Mouse (Mus musculus) forebrain, embryonic 13.5 days (tissue): ENCODE results near the gene Map3k11. TPM values are rescaled to one million over a fixed set of nuclear protein-coding genes. Genes with fewer than 3 reads are reported as not detected.
A peak's percentile ranks its signal among the peaks of the same experiment; 100 is the strongest.

Experiments used
- ATAC-seq: fragments of 200-750 bp; cut with Nextera tagmentation; 2 replicates; pipeline ENCODE4 v1.8.0; 2017
- H3K27ac ChIP-seq: fragments of 300-500 bp; sonication (generic); 2 replicates; pipeline ENCODE4 v1.5.1; 2015; ENCODE audit warnings: inconsistent platforms, mild to moderate bottlenecking, moderate library complexity
- H3K27me3 ChIP-seq: fragments of 300-500 bp; sonication (generic); 2 replicates; pipeline ENCODE4 v1.6.1; 2015; ENCODE audit warnings: mild to moderate bottlenecking, inconsistent platforms
- H3K36me3 ChIP-seq: fragments of 300-500 bp; sonication (generic); 2 replicates; pipeline ENCODE4 v1.6.1; 2015; ENCODE audit warnings: mild to moderate bottlenecking, inconsistent platforms; ENCODE audit not compliant: poor library complexity, severe bottlenecking
- H3K4me1 ChIP-seq: fragments of 300-500 bp; sonication (generic); 2 replicates; pipeline ENCODE4 v1.6.1; 2015; ENCODE audit warnings: inconsistent platforms
- H3K4me2 ChIP-seq: fragments of 300-500 bp; sonication (generic); 2 replicates; pipeline ENCODE4 v1.6.1; 2015; ENCODE audit warnings: inconsistent platforms, mild to moderate bottlenecking, moderate library complexity
- H3K4me3 ChIP-seq: fragments of 300-500 bp; sonication (generic); 2 replicates; pipeline ENCODE4 v1.5.1; 2015; ENCODE audit warnings: mild to moderate bottlenecking, inconsistent platforms
- H3K9ac ChIP-seq: fragments of 300-500 bp; sonication (generic); 2 replicates; pipeline ENCODE4 v1.6.1; 2015; ENCODE audit warnings: mild to moderate bottlenecking, inconsistent platforms
- H3K9me3 ChIP-seq: fragments of 300-500 bp; sonication (generic); replicated peaks from 2 replicates; pipeline ENCODE4 v1.6.1; 2016; ENCODE audit warnings: inconsistent platforms
- WGBS: fragments of 180-500 bp; shearing (Covaris S2); methylation state at CpG from one replicate; pipeline ENCODE4 v1.1.7; 2015; 5-methylcytosine and 5-hydroxymethylcytosine counted together
- polyA plus RNA-seq: library from polyadenylated mRNA; unstranded; fragments of >200 nt; fragmentation: Nextera tagmentation; extraction: Ambion mirVana; gene quantifications from 2 replicates; pipeline ENCODE4 v1.2.1, GENCODE M21; 2015

Map3k11 gene
- polyA plus RNA-seq, 1 experiment from 2014 or later, result 11.7 TPM

GRCm38 (mm10) chr19:5730314-5731186, 42.0 kb downstream of the Map3k11 start:
- peak overlapping the region; percentile 99 for H3K4me2 ChIP-seq
- H3K27ac ChIP-seq, result peak overlapping the region; percentile 97
- ATAC-seq, result no peak
- 72% methylated on average over 29 of the region's 29 CpGs for WGBS
- H3K9ac ChIP-seq, result peak overlapping the region; percentile 82
- peaks cover 5% of the 10 kb centered on the region for H3K36me3 ChIP-seq
- no peaks in the 10 kb centered on the region for H3K9me3 ChIP-seq
- peaks cover 56% of the 10 kb centered on the region for H3K4me1 ChIP-seq
- peaks cover 8% of the 10 kb centered on the region; the same call in 1 of the 2 replicates for H3K27me3 ChIP-seq
- peak overlapping the region; percentile 97 for H3K4me3 ChIP-seq

DNA sequence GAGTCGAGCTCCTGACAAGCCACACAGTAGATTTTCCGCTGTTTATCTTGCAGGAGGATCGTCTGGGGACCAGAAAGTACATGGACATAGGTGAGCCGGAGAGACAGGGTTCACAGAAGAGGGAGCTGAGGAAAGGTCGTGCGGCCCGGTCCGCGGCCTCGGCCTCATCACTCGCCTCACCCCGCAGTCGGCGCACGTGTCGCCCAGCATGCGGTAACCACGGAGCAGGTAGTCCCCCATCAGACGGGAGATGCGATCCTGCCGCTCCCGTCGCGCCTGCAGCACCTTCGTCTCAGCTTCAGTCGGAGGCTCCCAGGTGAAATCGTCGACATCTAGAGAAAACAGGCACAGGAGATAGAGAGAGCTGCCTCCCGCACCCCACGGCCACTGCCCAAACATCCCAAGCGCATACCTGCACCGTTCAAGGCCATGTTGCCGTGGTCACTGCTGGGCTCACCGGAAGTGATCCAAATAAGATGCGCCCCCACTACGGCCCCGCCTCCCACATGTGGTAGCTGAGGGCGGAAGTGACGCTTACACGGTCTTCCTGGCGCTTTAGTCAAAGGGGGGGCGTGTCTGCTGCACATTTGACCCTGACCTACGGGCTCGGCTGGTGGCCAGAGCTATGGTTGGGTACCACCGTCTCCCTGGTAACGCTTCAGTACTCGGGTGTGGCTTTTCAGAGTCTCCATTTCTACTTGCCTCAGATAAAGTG, 42.9 kb downstream of the Map3k11 start:
- peak; percentile 87 for ATAC-seq
- under 1% methylated on average over 47 of the region's 47 CpGs for WGBS
- peaks cover 47% of the 10 kb centered on the region for H3K4me1 ChIP-seq
- no peak overlapping the region for H3K27ac ChIP-seq
- peaks cover 16% of the 10 kb centered on the region; the same call in 1 of the 2 replicates for H3K27me3 ChIP-seq
- peak overlapping the region; percentile 97 for H3K4me3 ChIP-seq
- H3K9ac ChIP-seq, result peak overlapping the region; percentile 82
- H3K36me3 ChIP-seq, result no peaks in the 10 kb centered on the region
- H3K9me3 ChIP-seq, result no peaks in the 10 kb centered on the region
- peak overlapping the region; percentile 99 for H3K4me2 ChIP-seq

- Histone ChIP-seq H3K4me2 (no peak overlapping the region), H3K27ac (no peak overlapping the region), H3K9ac (no peak overlapping the region), H3K36me3 (no peaks in the 10 kb centered on the region), H3K9me3 (no peaks in the 10 kb centered on the region), H3K4me1 (peaks cover 24% of the 10 kb centered on the region), H3K27me3 (peaks cover 27% of the 10 kb centered on the region), H3K4me3 (no peak overlapping the region)
- WGBS, result 83% methylated on average over 9 of the region's 9 CpGs
- ATAC-seq, result no peak
Observed at GRCm38 (mm10) chr19:5734325-5734724, 45.8 kb downstream of the Map3k11 start.

GRCm38 (mm10) chr19:5739446-5739845, 50.9 kb downstream of the Map3k11 start:
- no peak overlapping the region for H3K9ac ChIP-seq
- no peak for ATAC-seq
- H3K9me3 ChIP-seq, result no peaks in the 10 kb centered on the region
- no peaks in the 10 kb centered on the region for H3K36me3 ChIP-seq
- 53% methylated on average over 2 of the region's 2 CpGs for WGBS
- no peak overlapping the region for H3K27ac ChIP-seq
- peaks cover 49% of the 10 kb centered on the region for H3K27me3 ChIP-seq
- H3K4me3 ChIP-seq, result no peak overlapping the region
- H3K4me2 ChIP-seq, result no peak overlapping the region
- peaks cover 38% of the 10 kb centered on the region for H3K4me1 ChIP-seq

- Histone ChIP-seq H3K36me3 (no peaks in the 10 kb centered on the region), H3K4me1 (peaks cover 44% of the 10 kb centered on the region), H3K27ac (peak within 1 kb of the TSS; percentile 87), H3K9me3 (no peaks in the 10 kb centered on the region), H3K4me3 (peak within 1 kb of the TSS; percentile 61), H3K4me2 (peak within 1 kb of the TSS; percentile 95), H3K27me3 (peaks cover 52% of the 10 kb centered on the region), H3K9ac (peak within 1 kb of the TSS; percentile 86)
- WGBS, result 18% methylated on average over 10 of the region's 14 CpGs
- peak; percentile 71 for ATAC-seq
Observed at GRCm38 (mm10) chr19:5740320-5741317, 52.1 kb downstream of the Map3k11 start, which contains the start of gene Ltbp3. Gene Ltbp3, plus strand, starts transcription at chr19:5740904.

- Histone ChIP-seq H3K27me3 (peaks cover 51% of the 10 kb centered on the region), H3K36me3 (no peaks in the 10 kb centered on the region), H3K9me3 (no peaks in the 10 kb centered on the region), H3K4me2 (peak overlapping the region; percentile 95), H3K9ac (peak overlapping the region; percentile 86), H3K4me3 (peak overlapping the region; percentile 61), H3K4me1 (peaks cover 55% of the 10 kb centered on the region), H3K27ac (peak overlapping the region; percentile 87)
- peak; percentile 75 for ATAC-seq
- WGBS, result under 1% methylated on average over 40 of the region's 55 CpGs
Observed at GRCm38 (mm10) chr19:5741641-5742240, 53.2 kb downstream of the Map3k11 start.

DNA sequence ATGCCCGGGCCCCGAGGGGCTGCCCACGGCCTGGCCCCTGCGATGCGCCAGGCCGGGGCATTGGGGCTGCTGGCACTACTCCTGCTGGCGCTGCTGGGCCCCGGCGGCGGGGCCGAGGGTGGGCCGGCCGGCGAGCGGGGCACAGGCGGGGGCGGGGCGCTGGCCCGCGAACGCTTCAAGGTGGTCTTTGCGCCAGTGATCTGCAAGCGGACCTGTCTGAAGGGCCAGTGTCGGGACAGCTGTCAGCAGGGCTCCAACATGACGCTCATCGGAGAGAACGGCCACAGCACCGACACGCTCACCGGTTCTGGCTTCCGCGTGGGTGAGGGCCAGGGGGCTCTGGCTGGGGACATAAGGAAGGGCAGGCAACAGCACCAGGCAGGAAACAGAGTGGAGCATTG, 53.7 kb downstream of the Map3k11 start:
- Histone ChIP-seq H3K27ac (peak overlapping the region; percentile 87), H3K27me3 (peaks cover 53% of the 10 kb centered on the region)
- WGBS, result under 1% methylated on average over 32 of the region's 32 CpGs

DNA sequence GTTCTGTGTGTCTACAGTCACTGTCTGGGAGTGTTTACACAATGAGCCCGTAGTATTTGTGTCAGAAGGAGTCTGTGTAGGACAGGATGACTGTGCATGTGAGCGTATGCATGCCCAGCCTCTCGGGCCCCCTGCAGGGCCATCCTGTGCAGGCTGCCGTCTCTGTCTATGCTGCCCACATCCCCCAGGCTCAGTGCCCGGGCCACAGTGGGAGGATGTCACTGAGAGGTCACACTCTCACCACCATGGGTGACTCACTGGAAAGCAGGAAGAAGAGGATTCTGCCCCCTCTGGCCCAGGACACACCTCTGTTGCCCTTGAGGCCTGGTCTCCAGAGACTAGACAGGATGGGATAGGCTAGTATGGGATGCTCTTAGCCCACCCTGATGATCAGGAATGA, 55.0 kb downstream of the Map3k11 start:
- peaks cover 58% of the 10 kb centered on the region for H3K27me3 ChIP-seq
- H3K4me1 ChIP-seq, result peaks cover 59% of the 10 kb centered on the region
- 53% methylated on average over 5 of the region's 5 CpGs for WGBS

More for the DNA sequence above, 53.7 kb downstream of the Map3k11 start:
- Histone ChIP-seq H3K4me3 (peak overlapping the region; percentile 61), H3K36me3 (no peaks in the 10 kb centered on the region), H3K9ac (peak overlapping the region; percentile 86), H3K4me1 (peaks cover 59% of the 10 kb centered on the region), H3K4me2 (peak overlapping the region; percentile 95), H3K9me3 (no peaks in the 10 kb centered on the region)
- ATAC-seq, result peak; percentile 41

DNA sequence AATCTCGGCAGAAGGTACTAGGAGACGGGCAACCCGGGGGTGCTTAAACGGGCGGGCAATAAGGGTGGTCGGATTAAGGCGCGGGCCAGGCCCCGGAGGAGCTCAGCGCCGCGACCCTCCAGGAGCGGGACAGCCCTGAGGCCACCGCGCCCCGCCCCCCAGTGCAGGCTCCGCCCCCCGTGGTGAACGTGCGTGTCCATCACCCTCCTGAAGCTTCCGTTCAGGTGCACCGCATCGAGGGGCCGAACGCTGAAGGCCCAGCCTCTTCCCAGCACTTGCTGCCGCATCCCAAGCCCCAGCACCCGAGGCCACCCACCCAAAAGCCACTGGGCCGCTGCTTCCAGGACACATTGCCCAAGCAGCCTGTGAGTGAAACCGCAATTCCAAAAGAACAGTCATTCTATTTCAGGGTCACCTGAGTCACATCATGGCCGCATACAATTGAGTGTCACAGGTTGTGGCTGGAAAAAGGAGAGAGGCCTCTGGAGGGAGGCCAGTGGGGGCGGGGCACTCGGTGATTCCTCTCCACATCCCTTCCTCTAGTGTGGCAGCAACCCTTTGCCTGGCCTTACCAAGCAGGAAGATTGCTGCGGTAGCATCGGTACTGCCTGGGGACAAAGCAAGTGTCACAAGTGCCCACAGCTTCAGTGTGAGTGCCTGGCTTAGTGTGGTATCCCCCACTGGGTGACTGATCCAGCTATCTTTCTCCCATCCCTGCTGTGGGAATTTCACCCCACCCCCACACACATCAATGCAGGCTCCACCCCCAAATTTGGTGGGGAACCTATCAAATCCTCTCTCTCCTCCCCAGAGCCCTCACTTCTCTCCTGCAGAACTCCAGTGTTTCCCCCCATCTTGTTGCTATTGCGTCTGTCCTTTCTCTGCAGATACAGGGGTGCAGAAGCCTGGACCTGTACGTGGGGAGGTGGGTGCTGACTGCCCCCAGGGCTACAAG, 57.5 kb downstream of the Map3k11 start:
- whole genome bisulfite sequencing, result 2% methylated on average over 34 of the region's 36 CpGs
- peaks cover 79% of the 10 kb centered on the region for H3K27me3 ChIP-seq
- H3K9ac ChIP-seq, result peak overlapping the region; percentile 27
- ATAC-seq, result 0 out of 2 replicates have a peak, but pooled peaks have one; percentile 17
- H3K4me2 ChIP-seq, result peak overlapping the region; percentile 58
- H3K9me3 ChIP-seq, result no peaks in the 10 kb centered on the region
- H3K36me3 ChIP-seq, result no peaks in the 10 kb centered on the region
- H3K4me3 ChIP-seq, result peak overlapping the region; percentile 27
- H3K27ac ChIP-seq, result no peak overlapping the region
- peaks cover 50% of the 10 kb centered on the region for H3K4me1 ChIP-seq

More for the DNA sequence above, 55.0 kb downstream of the Map3k11 start:
- Histone ChIP-seq H3K4me3 (no peak overlapping the region), H3K4me2 (peak overlapping the region; percentile 95), H3K9me3 (no peaks in the 10 kb centered on the region), H3K9ac (no peak overlapping the region), H3K27ac (no peak overlapping the region), H3K36me3 (no peaks in the 10 kb centered on the region)
- no peak for ATAC-seq

DNA sequence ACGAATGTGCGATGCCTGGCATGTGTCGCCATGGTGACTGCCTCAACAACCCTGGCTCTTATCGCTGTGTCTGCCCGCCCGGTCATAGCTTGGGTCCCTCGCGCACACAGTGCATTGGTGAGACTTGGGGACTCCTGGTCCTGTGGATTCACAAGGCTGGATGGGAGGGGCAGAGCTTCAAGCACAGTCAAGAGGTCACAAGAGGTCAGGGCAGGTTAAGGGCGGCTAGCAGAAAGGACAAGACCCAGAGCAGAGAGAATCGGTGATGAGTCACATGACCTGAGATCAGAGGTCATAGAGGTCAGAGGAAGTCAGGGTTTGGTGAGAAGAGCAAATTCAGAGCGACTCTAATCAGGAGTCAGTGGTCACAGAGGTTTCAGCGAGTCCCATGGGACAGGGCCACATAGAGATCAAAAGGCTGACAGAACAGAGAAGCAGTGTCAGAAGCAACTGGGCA, 58.4 kb downstream of the Map3k11 start:
- H3K27ac ChIP-seq, result no peak overlapping the region
- H3K4me3 ChIP-seq, result no peak overlapping the region
- H3K4me1 ChIP-seq, result peaks cover 51% of the 10 kb centered on the region
- peak overlapping the region; percentile 58; the same call in 1 of the 2 replicates for H3K4me2 ChIP-seq
- H3K27me3 ChIP-seq, result peaks cover 88% of the 10 kb centered on the region
- H3K9ac ChIP-seq, result no peak overlapping the region
- 30% methylated on average over 12 of the region's 12 CpGs for WGBS
- no peak for ATAC-seq
- no peaks in the 10 kb centered on the region for H3K9me3 ChIP-seq
- no peaks in the 10 kb centered on the region for H3K36me3 ChIP-seq
